Mouse (Mus musculus) limb, embryonic 14.5 days (tissue): ENCODE measurements around the gene Stil. TPM values are rescaled to one million over a fixed set of nuclear protein-coding genes. Genes with fewer than 3 reads are reported as not detected.
"Not testable (repeated sequence)": the region's sequence is repeated elsewhere in the genome, so short reads cannot be mapped to it uniquely, and the experiment has no call there.

Experiments used
- ATAC-seq: fragments of 200-750 bp; cut with Nextera tagmentation; 2 replicates; pipeline ENCODE4 v1.8.0; 2017; ENCODE audit warnings: low read depth, moderate number of reproducible peaks, moderate TSS enrichment; ENCODE audit not compliant: low FRiP score
- DNase-seq: peaks from one replicate; pipeline ENCODE4 v3.0.0-alpha.2; 2015; ENCODE audit warnings: low spot score
- H3K27ac ChIP-seq: fragments of 300-500 bp; sonication (generic); replicated peaks from 2 replicates; pipeline ENCODE4 v1.5.1; 2014; ENCODE audit warnings: low read depth, mild to moderate bottlenecking, low read length, moderate library complexity, mixed read lengths
- H3K27me3 ChIP-seq: fragments of 300-500 bp; sonication (generic); 2 replicates; pipeline ENCODE4 v1.6.1; 2014; ENCODE audit warnings: low read length, mixed read lengths; ENCODE audit not compliant: control insufficient read depth, insufficient read depth
- H3K36me3 ChIP-seq: fragments of 300-500 bp; sonication (generic); 2 replicates; pipeline ENCODE4 v1.6.1; 2014; ENCODE audit warnings: mild to moderate bottlenecking, low read length, moderate library complexity, mixed read lengths; ENCODE audit not compliant: control insufficient read depth, insufficient read depth
- H3K4me1 ChIP-seq: fragments of 300-500 bp; sonication (generic); 2 replicates; pipeline ENCODE4 v1.6.1; 2014; ENCODE audit warnings: antibody characterized with exemption, low read length, mixed read lengths; ENCODE audit not compliant: control insufficient read depth, insufficient read depth
- H3K4me2 ChIP-seq: fragments of 300-500 bp; sonication (generic); replicated peaks from 2 replicates; pipeline ENCODE4 v1.6.1; 2014; ENCODE audit warnings: low read depth, mild to moderate bottlenecking, low read length, moderate library complexity; ENCODE audit not compliant: severe bottlenecking
- H3K4me3 ChIP-seq: fragments of 300-500 bp; sonication (generic); replicated peaks from 2 replicates; pipeline ENCODE4 v1.5.1; 2014; ENCODE audit warnings: low read length
- H3K9ac ChIP-seq: fragments of 300-500 bp; sonication (generic); 2 replicates; pipeline ENCODE4 v1.6.1; 2014; ENCODE audit warnings: mild to moderate bottlenecking, low read depth, low read length, moderate library complexity; ENCODE audit not compliant: severe bottlenecking
- H3K9me3 ChIP-seq: fragments of 300-500 bp; sonication (generic); 2 replicates; pipeline ENCODE4 v1.6.1; 2016; ENCODE audit warnings: low read length; ENCODE audit not compliant: control insufficient read depth
- POLR2A ChIP-seq: fragments of 200-500 bp; IDR thresholded peaks from 2 replicates; pipeline ENCODE4 v1.8.0; 2012; ENCODE audit warnings: inconsistent platforms, mild to moderate bottlenecking, moderate library complexity, borderline replicate concordance; ENCODE audit not compliant: insufficient read depth, insufficient read length; ENCODE audit errors: extremely low read depth
- WGBS: fragments of 180-500 bp; shearing (Covaris S2); extraction: QIAGEN DNeasy Blood & Tissue Kit; methylation state at CpG from one replicate; pipeline ENCODE4 v1.1.7; 2014; 5-methylcytosine and 5-hydroxymethylcytosine counted together
- polyA plus RNA-seq, 2 experiments: library from polyadenylated mRNA; depleted of rRNA in 1 of 2; stranded (reverse) in 1 of 2; unstranded in 1 of 2; fragments of >200 nt; fragmentation: Nextera tagmentation in 1 of 2; extraction: Ambion mirVana in 1 of 2; gene quantifications; 2 replicates each; pipeline versions ENCODE4 v1.2.1 to v1.2.3; 2012 to 2014

Stil gene
- polyA plus RNA-seq, 2 experiments = 12.8 to 16.2 TPM

GRCm38 (mm10) chr4:114959533-114959932, 40.4 kb upstream of the Stil start:
- 81% methylated on average over 2 of the region's 2 CpGs for WGBS
- no peak for TF ChIP-seq POLR2A
- H3K4me2 ChIP-seq = no peak overlapping the region

GRCm38 (mm10) chr4:114960881-114961280, 39.1 kb upstream of the Stil start:
- not testable (repeated sequence) for ATAC-seq
- 82% methylated on average over 2 of the region's 2 CpGs for WGBS

More at GRCm38 (mm10) chr4:114959533-114959932, 40.4 kb upstream of the Stil start:
- no peak overlapping the region for H3K9ac ChIP-seq
- H3K36me3 ChIP-seq = peaks cover 29% of the 10 kb centered on the region
- H3K27me3 ChIP-seq = no peaks in the 10 kb centered on the region
- H3K27ac ChIP-seq = no peak overlapping the region
- no peak for ATAC-seq
- H3K4me1 ChIP-seq = no peaks in the 10 kb centered on the region
- no peak overlapping the region for H3K4me3 ChIP-seq
- no peak for DNase-seq
- no peaks in the 10 kb centered on the region for H3K9me3 ChIP-seq

DNA sequence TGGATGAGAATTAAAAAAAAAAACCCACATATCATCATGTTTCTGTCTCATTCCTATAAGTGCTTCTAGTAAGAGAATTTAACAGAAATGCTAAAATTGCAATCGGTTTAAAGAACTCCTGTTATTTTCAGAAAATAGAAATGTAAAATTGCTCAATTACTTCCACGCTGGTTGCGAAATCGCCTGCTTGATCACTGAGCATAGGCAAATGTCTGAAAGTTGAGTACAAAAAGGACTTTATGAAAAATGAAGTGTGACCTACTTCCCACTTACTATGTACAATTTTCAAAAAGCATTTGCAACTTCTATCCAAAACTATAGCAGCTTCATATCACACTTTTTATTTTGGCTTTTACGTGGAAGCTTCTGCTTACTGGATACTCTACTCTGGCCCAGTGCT, 29.2 kb upstream of the Stil start:
- Histone ChIP-seq H3K4me3 (no peak overlapping the region), H3K27me3 (no peaks in the 10 kb centered on the region), H3K27ac (no peak overlapping the region), H3K9me3 (no peaks in the 10 kb centered on the region), H3K36me3 (peaks cover 25% of the 10 kb centered on the region), H3K4me2 (no peak overlapping the region), H3K4me1 (no peaks in the 10 kb centered on the region), H3K9ac (no peak overlapping the region)
- no peak for TF ChIP-seq POLR2A
- DNase-seq (no peak), ATAC-seq (no peak)
- 96% methylated on average over 5 of the region's 5 CpGs for WGBS

More at GRCm38 (mm10) chr4:114960881-114961280, 39.1 kb upstream of the Stil start:
- H3K4me2 ChIP-seq, H3K4me3 ChIP-seq, H3K9me3 ChIP-seq, DNase-seq, H3K27ac ChIP-seq, H3K4me1 ChIP-seq, H3K9ac ChIP-seq, H3K27me3 ChIP-seq: not testable (repeated sequence)
- peaks cover 42% of the 10 kb centered on the region for H3K36me3 ChIP-seq

DNA sequence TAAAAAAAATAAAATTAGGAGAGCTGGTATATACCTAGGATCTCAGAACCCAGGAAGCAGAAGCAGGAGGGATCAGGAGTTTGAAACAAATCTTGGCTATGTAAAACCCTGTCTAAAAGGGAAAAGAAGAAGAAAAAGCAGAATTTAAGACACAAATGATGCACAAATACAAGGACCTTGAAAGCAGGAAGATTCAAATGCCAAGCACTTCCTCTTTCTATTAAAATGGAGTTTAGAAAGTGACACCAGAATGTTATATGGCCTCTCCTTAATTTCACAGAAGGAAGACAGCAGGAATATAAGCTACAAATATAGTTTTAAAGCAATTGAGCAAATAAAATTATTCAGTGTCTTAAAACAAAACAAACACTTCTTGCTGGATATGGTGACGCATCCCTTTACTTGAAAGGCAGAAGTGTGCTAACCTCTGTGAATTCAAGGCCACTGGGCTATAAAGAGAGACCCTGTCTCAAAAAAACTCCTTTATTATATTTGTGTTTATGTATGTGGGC, 26.7 kb upstream of the Stil start:
- WGBS = 89% methylated on average over 1 of the region's 1 CpGs
- ATAC-seq (no peak), DNase-seq (no peak)
- Histone ChIP-seq H3K27me3 (no peaks in the 10 kb centered on the region), H3K27ac (no peak overlapping the region), H3K9me3 (no peaks in the 10 kb centered on the region), H3K36me3 (peaks cover 8% of the 10 kb centered on the region), H3K4me2 (no peak overlapping the region), H3K9ac (no peak overlapping the region), H3K4me3 (no peak overlapping the region), H3K4me1 (no peaks in the 10 kb centered on the region)
- TF ChIP-seq POLR2A = no peak

GRCm38 (mm10) chr4:114982619-114983018, 17.3 kb upstream of the Stil start:
- DNase-seq (no peak), ATAC-seq (no peak)
- Histone ChIP-seq H3K9ac (no peak overlapping the region), H3K4me3 (no peak overlapping the region), H3K36me3 (no peaks in the 10 kb centered on the region), H3K4me2 (no peak overlapping the region), H3K27ac (no peak overlapping the region), H3K27me3 (no peaks in the 10 kb centered on the region), H3K4me1 (peaks cover 3% of the 10 kb centered on the region), H3K9me3 (no peaks in the 10 kb centered on the region)
- no peak for TF ChIP-seq POLR2A
- WGBS = 86% methylated on average over 1 of the region's 1 CpGs

GRCm38 (mm10) chr4:114983020-114983419, 16.9 kb upstream of the Stil start:
- Histone ChIP-seq H3K4me1 (peaks cover 5% of the 10 kb centered on the region), H3K9ac (no peak overlapping the region), H3K36me3 (no peaks in the 10 kb centered on the region), H3K9me3 (no peaks in the 10 kb centered on the region), H3K4me2 (no peak overlapping the region), H3K27ac (no peak overlapping the region), H3K27me3 (no peaks in the 10 kb centered on the region), H3K4me3 (no peak overlapping the region)
- TF ChIP-seq POLR2A = no peak
- DNase-seq (no peak), ATAC-seq (no peak)
- 85% methylated on average over 1 of the region's 1 CpGs for WGBS
